Mouse (Mus musculus): ENCODE measurements around the gene Gnl2. TPM values are rescaled to one million over a fixed set of nuclear protein-coding genes. Genes with fewer than 3 reads are reported as not detected.
A peak's percentile ranks its signal among the peaks of the same experiment; 100 is the strongest.

Gnl2 gene
- total RNA-seq, 2 experiments from 2014 or later = 39.9 to 44.3 TPM

- no peak for DNase-seq
These were observed 13.4 kb upstream of the Gnl2 start for GRCm38 (mm10) chr4:125002978-125003377.

GRCm38 (mm10) chr4:125004886-125005285 is 11.5 kb upstream of the Gnl2 start:
- no peak for DNase-seq

GRCm38 (mm10) chr4:125007460-125007859 is 8.9 kb upstream of the Gnl2 start:
- no peak for DNase-seq

- no peak for DNase-seq
These were observed 8.2 kb upstream of the Gnl2 start for GRCm38 (mm10) chr4:125008220-125008619.

- no peak for DNase-seq
These were observed 7.7 kb upstream of the Gnl2 start for GRCm38 (mm10) chr4:125008712-125009111.

- peak; percentile 31 for DNase-seq
These were observed 1.0 kb downstream of the Gnl2 start for GRCm38 (mm10) chr4:125017431-125017830.

- no peak for DNase-seq
These were observed 4.6 kb downstream of the Gnl2 start for GRCm38 (mm10) chr4:125020780-125021538.

- peak; percentile 94 for DNase-seq
These were observed 13.7 kb downstream of the Gnl2 start for GRCm38 (mm10) chr4:125029891-125030614.

GRCm38 (mm10) chr4:125034341-125034740 is 18.0 kb downstream of the Gnl2 start:
- DNase-seq = no peak

- no peak for DNase-seq
These were observed 28.1 kb downstream of the Gnl2 start for GRCm38 (mm10) chr4:125044454-125044853.

GRCm38 (mm10) chr4:125055385-125055784 is 39.0 kb downstream of the Gnl2 start:
- DNase-seq = no peak

- DNase-seq = no peak
These were observed 40.1 kb downstream of the Gnl2 start for GRCm38 (mm10) chr4:125056476-125056875.

- no peak for DNase-seq
These were observed 40.9 kb downstream of the Gnl2 start for GRCm38 (mm10) chr4:125057273-125057672.

- no peak for DNase-seq
These were observed 41.6 kb downstream of the Gnl2 start for GRCm38 (mm10) chr4:125058033-125058432.

GRCm38 (mm10) chr4:125059025-125059424 is 42.6 kb downstream of the Gnl2 start:
- DNase-seq = peak; percentile 75

GRCm38 (mm10) chr4:125063829-125064228 is 47.4 kb downstream of the Gnl2 start:
- DNase-seq = no peak

GRCm38 (mm10) chr4:125065517-125066307 is 49.3 kb downstream of the Gnl2 start, which contains the start of gene Dnali1:
Gene Dnali1 (minus strand): TSS chr4:125065703.
- peak; percentile 66 for DNase-seq

- DNase-seq = peak; percentile 95
These were observed 50.3 kb downstream of the Gnl2 start, which contains the start of gene Snip1 for GRCm38 (mm10) chr4:125066490-125067370. Gene Snip1 (plus strand): TSS chr4:125066672.

GRCm38 (mm10) chr4:125077700-125078099 is 61.3 kb downstream of the Gnl2 start:
- DNase-seq = no peak

- no peak for DNase-seq
These were observed 62.3 kb downstream of the Gnl2 start for GRCm38 (mm10) chr4:125078698-125079097.

All from heart, postnatal 4 days (tissue).